Mouse (Mus musculus) embryo, embryonic 10 days (tissue): ENCODE measurements around the gene Glipr1l2.
A peak's percentile ranks its signal among the peaks of the same experiment; 100 is the strongest.
"Not testable (repeated sequence)": the region's sequence is repeated elsewhere in the genome, so short reads cannot be mapped to it uniquely, and the experiment has no call there.

ENCODE experiments used
- DNase-seq: peaks from one replicate; pipeline ENCODE4 v3.0.0-alpha.2; 2015; ENCODE audit warnings: low spot score

Glipr1l2 gene

GRCm38 (mm10) chr10:112083157-112083556 lies at the start of gene Glipr1l2:
TSS of gene Glipr1l2 (plus strand) at chr10:112083354.
- no peak for DNase-seq

- not testable (repeated sequence) for DNase-seq
Measured at GRCm38 (mm10) chr10:112043523-112043922, 39.6 kb upstream of the Glipr1l2 start.

GRCm38 (mm10) chr10:112044283-112044682 lies 38.9 kb upstream of the Glipr1l2 start:
- DNase-seq, result not testable (repeated sequence)

GRCm38 (mm10) chr10:112051220-112051619 lies 31.9 kb upstream of the Glipr1l2 start:
- DNase-seq, result no peak

GRCm38 (mm10) chr10:112051956-112052355 lies 31.2 kb upstream of the Glipr1l2 start:
- peak; percentile 35 for DNase-seq

GRCm38 (mm10) chr10:112059702-112060582 lies 23.2 kb upstream of the Glipr1l2 start, which contains the start of gene Glipr1l1:
TSS of gene Glipr1l1 (plus strand) at chr10:112060189.
- DNase-seq, result peak; percentile 93

- DNase-seq, result not testable (repeated sequence)
Measured at GRCm38 (mm10) chr10:112060583-112060934, 22.6 kb upstream of the Glipr1l2 start.

- no peak for DNase-seq
Measured at GRCm38 (mm10) chr10:112080044-112080443, 3.1 kb upstream of the Glipr1l2 start.

GRCm38 (mm10) chr10:112105785-112106184 lies 22.6 kb downstream of the Glipr1l2 start:
- DNase-seq, result peak; percentile 75

GRCm38 (mm10) chr10:112110401-112110800 lies 27.2 kb downstream of the Glipr1l2 start:
- no peak for DNase-seq

GRCm38 (mm10) chr10:112125090-112125489 lies 41.9 kb downstream of the Glipr1l2 start:
- not testable (repeated sequence) for DNase-seq

- not testable (repeated sequence) for DNase-seq
Measured at GRCm38 (mm10) chr10:112127682-112128230, 44.6 kb downstream of the Glipr1l2 start.

GRCm38 (mm10) chr10:112132194-112132593 lies 49.0 kb downstream of the Glipr1l2 start:
- DNase-seq, result no peak

GRCm38 (mm10) chr10:112138050-112138870 lies 55.1 kb downstream of the Glipr1l2 start:
- DNase-seq, result peak; percentile 85

- no peak for DNase-seq
Measured at GRCm38 (mm10) chr10:112138871-112139430, 55.8 kb downstream of the Glipr1l2 start.

- no peak for DNase-seq
Measured at GRCm38 (mm10) chr10:112139834-112140233, 56.7 kb downstream of the Glipr1l2 start.
